Mouse (Mus musculus) bone marrow macrophage, adult 2 months (primary cell): ENCODE data around the gene Allc. TPM values are rescaled to one million over a fixed set of nuclear protein-coding genes. Genes with fewer than 3 reads are reported as not detected.

Experiments used
- H3K27ac ChIP-seq: 2 replicates; pipeline ENCODE4 v1.5.1; 2012; ENCODE audit warnings: low read depth, low read length; ENCODE audit not compliant: insufficient read depth
- H3K4me1 ChIP-seq: 2 replicates; pipeline ENCODE4 v1.6.1; 2012; ENCODE audit warnings: low read length; ENCODE audit not compliant: control insufficient read depth, insufficient read depth
- H3K4me3 ChIP-seq: 2 replicates; pipeline ENCODE4 v1.5.1; 2012; ENCODE audit warnings: mild to moderate bottlenecking, low read length, moderate library complexity; ENCODE audit not compliant: insufficient read depth
- CTCF ChIP-seq: IDR thresholded peaks from 2 replicates; pipeline ENCODE4 v1.5.1; 2012; ENCODE audit warnings: low read depth, mild to moderate bottlenecking, low read length, moderate library complexity
- POLR2A ChIP-seq: IDR thresholded peaks from 2 replicates; pipeline ENCODE4 v1.6.1; 2012; ENCODE audit warnings: mild to moderate bottlenecking, low read depth, low read length, borderline replicate concordance
- polyA plus RNA-seq: library from polyadenylated mRNA; stranded (reverse); fragments of >200 nt; gene quantifications from 2 replicates; pipeline ENCODE4 v1.2.4, GENCODE M21; 2012; ENCODE audit not compliant: missing spikeins, insufficient read depth, insufficient read length

The Allc gene
- polyA plus RNA-seq, 1 experiment, result not detected

DNA sequence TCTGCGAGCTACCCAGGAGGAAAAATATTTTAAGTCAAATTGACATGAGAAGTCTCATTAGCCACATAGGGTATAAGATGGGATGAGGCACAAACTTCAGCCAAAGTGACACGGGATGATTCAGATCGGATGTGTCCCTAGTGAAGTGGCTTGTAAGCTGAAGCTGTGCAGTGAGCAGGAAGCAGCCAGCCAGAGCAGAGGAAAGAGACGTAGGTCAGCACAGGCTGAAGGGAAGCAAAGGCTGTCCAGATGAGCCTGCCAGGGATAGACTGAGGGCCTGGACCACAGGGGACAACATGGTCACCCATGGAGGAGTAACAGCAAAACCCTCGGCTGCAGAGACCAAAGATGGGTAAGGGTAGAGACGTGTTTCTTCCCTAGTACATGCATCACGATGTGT is 32.1 kb upstream of the Allc start:
- Histone ChIP-seq H3K4me1 (no peaks in the 10 kb centered on the region), H3K4me3 (no peak overlapping the region), H3K27ac (no peak overlapping the region)
- TF ChIP-seq POLR2A (no peak), CTCF (no peak)

DNA sequence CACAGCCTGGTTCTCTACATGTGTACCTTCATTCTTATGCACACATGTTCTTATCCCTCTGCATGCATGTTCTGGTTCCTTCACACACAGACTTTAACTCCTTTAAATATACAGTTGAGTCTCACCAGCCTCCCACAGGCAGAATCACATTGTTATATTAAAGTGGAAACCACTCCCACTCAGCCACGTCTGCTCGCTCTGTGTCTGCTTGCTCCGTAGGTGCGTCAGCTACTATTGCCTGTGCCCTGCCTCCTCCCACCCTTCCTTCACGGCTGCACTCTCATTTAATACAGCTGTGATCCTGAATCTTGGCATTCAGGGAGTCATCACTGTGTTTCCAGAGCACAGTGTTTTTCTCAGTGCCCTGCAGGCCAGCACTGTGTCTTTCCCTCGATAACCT is 30.1 kb upstream of the Allc start:
- H3K27ac ChIP-seq, result no peak overlapping the region
- no peak for TF ChIP-seq CTCF
- no peak for TF ChIP-seq POLR2A
- H3K4me1 ChIP-seq, result no peaks in the 10 kb centered on the region
- H3K4me3 ChIP-seq, result no peak overlapping the region

- TF ChIP-seq POLR2A (no peak), CTCF (no peak)
- no peaks in the 10 kb centered on the region for H3K4me1 ChIP-seq
- no peak overlapping the region for H3K27ac ChIP-seq
- H3K4me3 ChIP-seq, result no peak overlapping the region
Observed at GRCm38 (mm10) chr12:28607546-28608305, 25.4 kb upstream of the Allc start.

DNA sequence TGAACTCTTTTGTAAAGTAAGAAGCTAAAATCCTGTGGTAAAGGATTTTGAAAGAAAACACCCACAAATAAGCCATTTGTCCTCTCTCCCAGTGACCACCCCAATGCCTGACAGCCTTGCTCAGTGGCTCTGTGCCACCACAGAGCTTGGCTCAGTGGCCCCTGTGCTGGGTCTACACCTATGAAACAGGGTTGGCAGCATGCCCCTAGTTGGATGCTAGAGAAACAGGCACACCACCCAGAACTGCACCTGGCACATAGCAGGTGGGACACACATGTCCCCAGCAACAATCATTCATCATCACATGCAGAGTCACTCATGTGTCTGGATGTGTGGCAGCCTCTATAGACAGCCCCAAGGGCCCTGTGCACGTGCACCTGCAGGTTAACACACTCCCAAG is 21.2 kb upstream of the Allc start:
- TF ChIP-seq CTCF, result no peak
- Histone ChIP-seq H3K4me1 (no peaks in the 10 kb centered on the region), H3K27ac (no peak overlapping the region), H3K4me3 (no peak overlapping the region)

GRCm38 (mm10) chr12:28602259-28602658 is 19.9 kb upstream of the Allc start:
- Histone ChIP-seq H3K4me1 (no peaks in the 10 kb centered on the region), H3K27ac (no peak overlapping the region), H3K4me3 (no peak overlapping the region)
- TF ChIP-seq POLR2A (no peak), CTCF (no peak)

DNA sequence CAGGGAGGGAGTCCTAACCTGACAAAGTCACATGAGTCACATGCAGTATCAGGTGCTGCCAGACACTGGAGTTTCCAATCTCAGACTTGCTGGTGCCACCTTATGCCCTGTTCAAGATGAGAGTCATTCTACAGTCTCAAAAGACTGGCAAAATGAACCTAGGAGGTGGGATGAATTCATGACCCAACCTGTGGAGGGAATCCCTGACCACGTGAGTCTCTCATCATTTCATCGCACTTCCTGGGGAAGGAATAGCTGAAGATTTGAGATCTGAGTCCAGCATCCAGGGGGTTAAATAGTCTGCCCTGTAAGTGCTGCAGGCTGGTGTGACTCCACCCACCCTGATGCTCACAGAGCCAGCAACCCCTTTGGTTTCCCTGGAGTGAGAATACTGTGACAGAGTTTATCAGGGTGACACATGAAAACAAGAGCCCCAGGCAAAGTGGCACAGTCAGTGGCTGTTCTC is 16.2 kb upstream of the Allc start:
- Histone ChIP-seq H3K4me3 (no peak overlapping the region), H3K27ac (no peak overlapping the region), H3K4me1 (no peaks in the 10 kb centered on the region)
- TF ChIP-seq POLR2A, result no peak
- TF ChIP-seq CTCF, result no peak

DNA sequence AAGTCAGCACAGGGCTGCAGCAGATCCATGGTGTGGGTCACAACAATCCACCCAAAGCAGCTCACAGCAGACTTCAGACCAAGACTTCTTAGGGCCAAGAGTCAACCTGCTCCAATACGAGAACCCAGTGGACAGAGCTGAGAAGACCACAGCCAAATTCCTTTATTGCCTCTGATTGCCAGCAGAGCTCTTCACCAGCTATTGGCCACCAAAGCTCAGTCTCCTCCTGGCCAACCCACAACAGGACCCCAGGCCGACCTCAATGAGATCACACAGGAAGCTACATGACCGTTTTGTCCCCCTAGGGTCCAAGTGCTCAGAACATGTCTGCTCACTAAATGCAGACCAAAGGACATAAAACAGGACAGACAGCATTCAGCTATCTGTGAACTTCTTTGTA is 15.8 kb upstream of the Allc start:
- H3K4me3 ChIP-seq, result no peak overlapping the region
- TF ChIP-seq POLR2A (no peak), CTCF (no peak)
- H3K4me1 ChIP-seq, result no peaks in the 10 kb centered on the region
- H3K27ac ChIP-seq, result no peak overlapping the region

DNA sequence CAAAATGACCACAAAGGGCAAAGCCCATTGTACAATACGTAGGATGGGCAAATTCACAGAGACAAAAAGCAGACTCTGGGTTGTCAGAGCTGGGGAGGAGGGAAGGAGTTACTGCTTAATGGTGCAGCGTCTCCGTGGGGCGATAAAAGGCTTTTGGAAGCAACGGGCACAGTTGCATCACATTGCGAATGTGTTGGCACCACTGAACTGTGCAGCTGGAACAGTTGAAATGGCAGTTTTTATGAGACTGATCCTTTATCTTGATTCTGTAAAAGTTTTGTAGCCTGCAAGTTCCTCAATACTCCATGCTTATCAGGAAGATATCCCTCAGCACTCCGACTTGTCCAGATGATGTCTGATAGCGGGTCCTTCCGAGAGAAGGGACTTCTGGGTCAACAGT is 15.4 kb upstream of the Allc start:
- Histone ChIP-seq H3K4me1 (no peaks in the 10 kb centered on the region), H3K27ac (no peak overlapping the region), H3K4me3 (no peak overlapping the region)
- no peak for TF ChIP-seq CTCF
- no peak for TF ChIP-seq POLR2A

- H3K4me3 ChIP-seq, result no peak overlapping the region
- H3K4me1 ChIP-seq, result no peaks in the 10 kb centered on the region
- TF ChIP-seq CTCF (no peak), POLR2A (no peak)
- H3K27ac ChIP-seq, result no peak overlapping the region
Observed at GRCm38 (mm10) chr12:28596851-28597250, 14.5 kb upstream of the Allc start.

- Histone ChIP-seq H3K4me1 (no peaks in the 10 kb centered on the region), H3K27ac (no peak overlapping the region), H3K4me3 (no peak overlapping the region)
- TF ChIP-seq POLR2A (no peak), CTCF (no peak)
Observed at GRCm38 (mm10) chr12:28590428-28590827, 8.1 kb upstream of the Allc start.
